Mouse (Mus musculus): ENCODE measurements at regions not wholly inside any gene's neighbourhood (a gene's known extent, or its start where the extent isn't known, plus 50 kb on each side); places are given as distances from the start of the nearest gene placed in this dataset.

GRCm38 (mm10) chr2:128226465-128227047 is 100.7 kb downstream of the Bcl2l11 start:
- no peak for TF ChIP-seq POLR2A (IDR thresholded peaks at IDR 0.05; ENCODE audit: control insufficient read depth, extremely low read depth, insufficient read depth, low read length, poor library complexity)
- TF ChIP-seq CTCF (IDR thresholded peaks at IDR 0.05; ENCODE audit: borderline replicate concordance, control insufficient read depth, extremely low read depth, insufficient read depth, low read length, poor library complexity) = no peak
